In genomic region chr9:120934821-120935633, GRCm38 (mm10) we compare ENCODE assay signal across 8 mouse cellular contexts. TPM values are rescaled to one million over a fixed set of nuclear protein-coding genes. Genes with fewer than 3 reads are reported as not detected.
A peak's percentile ranks its signal among the peaks of the same experiment; 100 is the strongest.
DNase-seq lines count a peak whose midpoint lies in the region; ATAC-seq and TF ChIP-seq lines count a peak whose summit lies in the region.

No protein-coding gene starts in this region.

- H3K9ac ChIP-seq in heart, embryonic 15.5 days: peak overlapping the region; percentile 95
- peak overlapping the region; percentile 92 for H3K9ac ChIP-seq in limb, embryonic 14.5 days (ENCODE audit: low read depth, low read length, severe bottlenecking)
- H3K9ac ChIP-seq in stomach, embryonic 14.5 days (replicated peaks; ENCODE audit: low read depth, low read length): peak overlapping the region; percentile 99

- DNase-seq in heart, adult 11 months: peak; percentile 91
- no peak for DNase-seq in heart, postnatal 14 days
- DNase-seq in limb, embryonic 14.5 days (ENCODE audit: low spot score): no peak
- DNase-seq in cerebellum, adult 18-20 months: no peak

- no peak for TF ChIP-seq CTCF in bone marrow, adult 2 months (IDR thresholded peaks at IDR 0.05; ENCODE audit: control insufficient read depth, insufficient read depth, low read length)

- H3K27me3 ChIP-seq in heart, embryonic 15.5 days: no peaks in the 10 kb centered on the region
- H3K27me3 ChIP-seq in limb, embryonic 14.5 days (ENCODE audit: control insufficient read depth, insufficient read depth, low read length): no peaks in the 10 kb centered on the region
- H3K27me3 ChIP-seq in stomach, embryonic 14.5 days (ENCODE audit: control insufficient read depth, insufficient read depth, low read length): no peaks in the 10 kb centered on the region

- H3K9me3 ChIP-seq in heart, embryonic 15.5 days (replicated peaks): no peaks in the 10 kb centered on the region
- H3K9me3 ChIP-seq in limb, embryonic 14.5 days (ENCODE audit: control insufficient read depth, low read length): no peaks in the 10 kb centered on the region
- H3K9me3 ChIP-seq in stomach, embryonic 14.5 days (ENCODE audit: control insufficient read depth, low read depth, low read length): no peaks in the 10 kb centered on the region

- H3K36me3 ChIP-seq in heart, embryonic 15.5 days: no peaks in the 10 kb centered on the region
- H3K36me3 ChIP-seq in limb, embryonic 14.5 days (ENCODE audit: control insufficient read depth, insufficient read depth, low read length): peaks cover 8% of the 10 kb centered on the region; the same call in 1 of the 2 replicates
- no peaks in the 10 kb centered on the region; the same call in 1 of the 2 replicates for H3K36me3 ChIP-seq in stomach, embryonic 14.5 days (ENCODE audit: control insufficient read depth, insufficient read depth, low read length)

- H3K4me3 ChIP-seq in bone marrow, adult 2 months (replicated peaks; ENCODE audit: control insufficient read depth, low read depth, low read length): peak overlapping the region; percentile 95
- H3K4me3 ChIP-seq in heart, embryonic 15.5 days: peak overlapping the region; percentile 95
- H3K4me3 ChIP-seq in limb, embryonic 14.5 days (replicated peaks; ENCODE audit: low read length): peak overlapping the region; percentile 89
- peak overlapping the region; percentile 96 for H3K4me3 ChIP-seq in stomach, embryonic 14.5 days (ENCODE audit: low read depth, low read length)

- TF ChIP-seq POLR2A in bone marrow, adult 2 months (IDR thresholded peaks at IDR 0.05; ENCODE audit: borderline replicate concordance, control insufficient read depth, low read depth, low read length): no peak
- no peak for TF ChIP-seq POLR2A in limb, embryonic 14.5 days (IDR thresholded peaks at IDR 0.05; ENCODE audit: borderline replicate concordance, extremely low read depth, insufficient read depth, insufficient read length)

- intact Hi-C loops in heart, postnatal 14 days (cut with DNase I): loop anchor here (5.0 kb wide), 2 partner anchors 83 to 158 kb away; no protein-coding TSS in a partner anchor

- peak overlapping the region; percentile 68 for H3K4me2 ChIP-seq in heart, embryonic 15.5 days
- H3K4me2 ChIP-seq in limb, embryonic 14.5 days (replicated peaks; ENCODE audit: low read depth, low read length, severe bottlenecking): peak overlapping the region; percentile 61
- peak overlapping the region; percentile 98 for H3K4me2 ChIP-seq in stomach, embryonic 14.5 days (replicated peaks; ENCODE audit: low read depth, low read length)

- no peak for ATAC-seq in heart, embryonic 15.5 days (replicated peaks; ENCODE audit: insufficient number of reproducible peaks, insufficient read depth, low FRiP score, low read depth)
- no peak for ATAC-seq in limb, embryonic 14.5 days (ENCODE audit: low FRiP score, low read depth)
- ATAC-seq in stomach, embryonic 14.5 days (ENCODE audit: insufficient number of reproducible peaks, insufficient read depth, low FRiP score, low read depth): no peak
- ATAC-seq in erythroid progenitor cell, adult 5-6 weeks (replicated peaks; ENCODE audit: low FRiP score, poor library complexity, severe bottlenecking): no peak

- WGBS in bone marrow, adult 2 months: 4% methylated on average over 14 of the region's 14 CpGs
- WGBS in heart, embryonic 15.5 days: 6% methylated on average over 14 of the region's 14 CpGs
- WGBS in limb, embryonic 14.5 days: 8% methylated on average over 14 of the region's 14 CpGs
- 3% methylated on average over 14 of the region's 14 CpGs for WGBS in stomach, embryonic 14.5 days

- peaks cover 5% of the 10 kb centered on the region for H3K4me1 ChIP-seq in bone marrow, adult 2 months (ENCODE audit: control insufficient read depth, insufficient read depth, low read length)
- H3K4me1 ChIP-seq in heart, embryonic 15.5 days (replicated peaks): peaks cover 55% of the 10 kb centered on the region
- peaks cover 36% of the 10 kb centered on the region for H3K4me1 ChIP-seq in limb, embryonic 14.5 days (ENCODE audit: control insufficient read depth, insufficient read depth, low read length)
- peaks cover 33% of the 10 kb centered on the region for H3K4me1 ChIP-seq in stomach, embryonic 14.5 days (ENCODE audit: control insufficient read depth, insufficient read depth, low read length)

- H3K27ac ChIP-seq in bone marrow, adult 2 months (ENCODE audit: control insufficient read depth, insufficient read depth, low read depth, low read length, poor library complexity): peak overlapping the region; percentile 35; the same call in 1 of the 2 replicates
- H3K27ac ChIP-seq in heart, embryonic 15.5 days: peak overlapping the region; percentile 95
- H3K27ac ChIP-seq in limb, embryonic 14.5 days (replicated peaks; ENCODE audit: low read depth, low read length): peak overlapping the region; percentile 94
- peak overlapping the region; percentile 93 for H3K27ac ChIP-seq in stomach, embryonic 14.5 days (ENCODE audit: low read length)

RNA-seq across cellular contexts. Expression of gene Ctnnb1, which starts 6.0 kb away (rescaled TPM):
- total RNA-seq in heart, postnatal 14 days (2021): 100 to 1,000 TPM; 541 to 546 TPM
- 105 and 150 TPM in 2 replicates for polyA plus RNA-seq in bone marrow, adult 2 months (2011; ENCODE audit: insufficient read depth, insufficient read length, low replicate concordance, missing spikeins)
- polyA plus RNA-seq in heart, embryonic 15.5 days (2015; fragmentation: Nextera tagmentation; extraction: Ambion mirVana): 284 and 370 TPM in 2 replicates
- 486 and 502 TPM in 2 replicates for polyA plus RNA-seq in limb, embryonic 14.5 days (2012; rRNA removed)
- polyA plus RNA-seq in limb, embryonic 14.5 days (2014; fragmentation: Nextera tagmentation; extraction: Ambion mirVana): 783 and 809 TPM in 2 replicates
- 758 and 780 TPM in 2 replicates for polyA plus RNA-seq in stomach, embryonic 14.5 days (2014; fragmentation: Nextera tagmentation; extraction: Ambion mirVana)
- 221 and 237 TPM in 2 replicates for total RNA-seq in erythroid progenitor cell, adult 5-6 weeks (2015; ENCODE audit: low replicate concordance)
- total RNA-seq in erythroid progenitor cell, adult 5-6 weeks (2017; ENCODE audit: low replicate concordance): 220 and 279 TPM in 2 replicates

Comparison
In these comparisons a context has a peak if more than half of its experiments do, and no peak if none do; other contexts are left out.
1. H3K27ac ChIP-seq: peak in every context shown above with its lines; median percentile 95 in heart, embryonic 15.5 days; 94 in limb, embryonic 14.5 days; 93 in stomach, embryonic 14.5 days; 35 in bone marrow, adult 2 months.